Mouse (Mus musculus): ENCODE data around the gene Ccdc30. TPM values are rescaled to one million over a fixed set of nuclear protein-coding genes. Genes with fewer than 3 reads are reported as not detected.

Ccdc30 gene
- not detected in 2 replicates for polyA plus RNA-seq (2012; ENCODE audit: low replicate concordance)

GRCm38 (mm10) chr4:119415072-119415753 is at the start of gene Ccdc30:
Ccdc30 (minus strand) TSS chr4:119415521.

GRCm38 (mm10) chr4:119422294-119422964 is 7.1 kb upstream of the Ccdc30 start, which contains the start of the genes Ppcs and Zmynd12:
Ppcs (minus strand) TSS chr4:119422420.
Zmynd12 (plus strand) TSS chr4:119422814.

GRCm38 (mm10) chr4:119320131-119320830 is 95.0 kb downstream of the Ccdc30 start, which contains the start of gene Ppih:
Ppih (minus strand) TSS chr4:119320546.

GRCm38 (mm10) chr4:119294415-119295133 is 120.7 kb downstream of the Ccdc30 start, which contains the start of gene Ybx1:
Ybx1 (minus strand) TSS chr4:119294604.

Other genes starting within 250 kb of the Ccdc30 start
- 10.1 and 18.0 TPM in 2 replicates for gene Zfp691, start 241.3 kb downstream of the Ccdc30 start, polyA plus RNA-seq (2012; ENCODE audit: low replicate concordance)
- 72.8 and 213 TPM in 2 replicates for gene Ermap, start 225.5 kb downstream of the Ccdc30 start, polyA plus RNA-seq (2012; ENCODE audit: low replicate concordance)
- gene Svbp, start 220.2 kb downstream of the Ccdc30 start, polyA plus RNA-seq (2012; ENCODE audit: low replicate concordance), result 77.9 and 129 TPM in 2 replicates
- not detected in 2 replicates for gene Tmem269, start 197.3 kb downstream of the Ccdc30 start, polyA plus RNA-seq (2012; ENCODE audit: low replicate concordance)
- gene AU022252, start 182.8 kb downstream of the Ccdc30 start, polyA plus RNA-seq (2012; ENCODE audit: low replicate concordance), result 12.9 and 16.1 TPM in 2 replicates
- gene P3h1, start 182.6 kb downstream of the Ccdc30 start, polyA plus RNA-seq (2012; ENCODE audit: low replicate concordance), result 11.6 and 13.2 TPM in 2 replicates
- not detected in 2 replicates for gene Cldn19, start 160.1 kb downstream of the Ccdc30 start, polyA plus RNA-seq (2012; ENCODE audit: low replicate concordance)
- 2,013 and 2,112 TPM in 2 replicates for gene Ybx1, start 120.9 kb downstream of the Ccdc30 start, polyA plus RNA-seq (2012; ENCODE audit: low replicate concordance)
- gene Ppih, start 95.0 kb downstream of the Ccdc30 start, polyA plus RNA-seq (2012; ENCODE audit: low replicate concordance), result 0.88 and 2.1 TPM in 2 replicates
- 8.1 and 11.0 TPM in 2 replicates for gene Ppcs, start 6.9 kb upstream of the Ccdc30 start, polyA plus RNA-seq (2012; ENCODE audit: low replicate concordance)
- gene Zmynd12, start 7.3 kb upstream of the Ccdc30 start, polyA plus RNA-seq (2012; ENCODE audit: low replicate concordance), result not detected in 2 replicates
- not detected in 2 replicates for gene Rimkla, start 77.1 kb upstream of the Ccdc30 start, polyA plus RNA-seq (2012; ENCODE audit: low replicate concordance)
- gene Foxj3, start 121.5 kb upstream of the Ccdc30 start, polyA plus RNA-seq (2012; ENCODE audit: low replicate concordance), result 14.0 and 16.6 TPM in 2 replicates
- gene Frg2f1, start 124.0 kb upstream of the Ccdc30 start, polyA plus RNA-seq (2012; ENCODE audit: low replicate concordance), result 7.2 and 16.8 TPM in 2 replicates
- gene Guca2a, start 222.2 kb upstream of the Ccdc30 start, polyA plus RNA-seq (2012; ENCODE audit: low replicate concordance), result not detected in 2 replicates
- not detected in 2 replicates for gene Guca2b, start 243.4 kb upstream of the Ccdc30 start, polyA plus RNA-seq (2012; ENCODE audit: low replicate concordance)